Mouse (Mus musculus) adrenal gland, postnatal 25 days (tissue): ENCODE data around the gene Klf16. TPM values are rescaled to one million over a fixed set of nuclear protein-coding genes. Genes with fewer than 3 reads are reported as not detected.

Experiments
- DNase-seq: peaks from one replicate; pipeline ENCODE4 v3.0.0; 2021; ENCODE audit warnings: mixed read lengths
- microRNA-seq, 2 experiments: library from miRNA; unstranded; fragments of <30 nt; microRNA quantifications; one replicate each; pipeline ENCODE4 v1.2.0; 2021
- total RNA-seq: library from RNA; stranded (reverse); gene quantifications from 2 replicates; pipeline ENCODE4 v1.2.3, GENCODE M21; 2021

The Klf16 gene
- total RNA-seq, 1 experiment from 2014 or later: 14.8 TPM

DNA sequence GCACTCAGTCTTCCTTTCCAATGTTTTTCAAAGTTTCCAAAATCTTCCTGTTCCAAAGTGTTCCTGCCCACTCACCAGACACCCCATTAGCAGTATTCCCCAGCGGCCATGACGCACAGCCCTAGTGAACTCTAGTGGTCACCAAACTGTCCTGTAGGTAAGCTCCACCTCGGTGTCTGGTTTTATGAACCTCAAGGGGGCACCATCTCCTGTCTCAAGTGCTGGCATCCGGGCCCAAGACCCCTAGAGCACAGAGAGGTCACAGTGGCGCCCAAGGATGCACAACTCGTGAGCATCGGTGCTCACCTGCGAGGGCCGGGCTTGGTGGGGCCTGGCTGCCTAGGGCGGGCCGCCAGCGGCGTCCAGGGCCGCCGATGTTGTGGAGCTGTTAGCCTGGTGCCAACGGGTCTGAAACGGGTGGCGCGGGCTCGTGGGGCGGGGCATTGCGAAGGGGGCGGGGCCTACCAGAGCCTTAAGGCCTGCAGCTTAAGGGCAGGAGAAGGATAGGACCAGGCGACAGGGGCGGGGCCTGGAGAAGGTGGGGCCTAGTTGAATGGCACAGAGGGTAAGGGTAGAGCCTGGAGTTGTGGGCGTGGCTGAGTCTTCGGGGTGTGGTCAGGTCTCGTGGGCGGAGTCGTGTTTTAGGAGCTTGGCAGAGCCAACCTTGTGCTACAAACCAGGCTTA is 38.3 kb downstream of the Klf16 start, which contains the start of gene Atp8b3:
Gene Atp8b3, minus strand, starts transcription at position 415 of the 685 bp plus-strand sequence.
- DNase-seq: peak; percentile 89

DNA sequence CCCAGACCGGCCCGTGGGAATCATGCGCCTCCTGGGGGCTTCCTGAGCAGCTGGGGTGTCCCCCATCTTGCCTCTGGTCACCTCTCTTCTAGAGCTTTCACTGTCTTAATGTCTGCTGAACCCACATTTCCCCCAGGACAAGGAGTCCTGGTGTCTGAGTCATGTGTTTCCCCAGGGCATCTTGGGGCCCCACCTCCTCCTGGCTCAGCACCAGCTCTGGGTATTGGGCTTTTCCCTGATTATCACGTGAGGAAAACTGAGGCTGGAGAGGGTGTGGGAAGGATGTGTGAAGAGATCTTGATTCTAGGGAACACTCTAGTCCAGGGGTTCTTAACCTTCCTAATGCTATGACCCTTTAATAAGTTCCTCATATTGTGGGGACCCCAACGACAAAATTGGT is 38.9 kb downstream of the Klf16 start:
- peak; percentile 65 for DNase-seq

DNA sequence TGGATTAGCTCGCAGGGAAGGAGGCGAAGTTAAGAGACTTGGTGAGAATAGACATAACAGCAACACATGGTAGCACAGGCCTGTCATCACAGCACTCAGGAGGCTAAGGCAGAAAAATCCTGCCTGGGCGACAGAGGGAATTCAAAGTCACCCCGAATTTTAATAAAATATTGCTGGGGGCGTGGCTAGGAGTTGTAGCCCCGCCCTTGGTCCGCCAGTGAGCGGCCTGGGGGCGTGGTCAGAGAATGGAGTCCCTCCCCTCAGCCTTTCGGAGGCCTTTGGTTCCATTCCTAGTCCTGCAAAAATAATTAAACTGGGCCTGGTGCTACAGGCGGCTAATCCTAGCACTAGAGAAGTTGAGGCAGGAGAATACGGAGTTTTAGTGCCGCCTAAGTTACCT is 41.4 kb downstream of the Klf16 start:
- no peak for DNase-seq

DNA sequence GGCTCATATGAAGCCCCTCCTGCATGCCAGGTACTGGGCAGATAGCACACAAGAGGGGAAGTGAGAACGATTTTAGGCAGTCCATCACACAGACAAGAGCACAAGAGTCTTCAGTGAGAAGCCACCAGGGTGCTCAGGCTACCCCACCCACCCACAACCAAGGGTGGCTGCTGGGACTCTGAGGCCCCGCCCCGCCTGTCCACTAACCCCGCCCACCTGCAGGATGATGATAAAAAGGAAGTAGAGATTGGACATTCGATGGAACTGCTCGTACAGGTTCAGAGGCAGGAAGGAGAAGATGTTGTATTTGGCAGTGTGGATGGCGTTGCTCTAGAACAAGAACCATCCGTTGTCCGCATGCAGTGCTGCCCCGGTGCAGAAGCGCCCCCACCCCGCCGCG is 42.0 kb downstream of the Klf16 start:
- DNase-seq: no peak

DNA sequence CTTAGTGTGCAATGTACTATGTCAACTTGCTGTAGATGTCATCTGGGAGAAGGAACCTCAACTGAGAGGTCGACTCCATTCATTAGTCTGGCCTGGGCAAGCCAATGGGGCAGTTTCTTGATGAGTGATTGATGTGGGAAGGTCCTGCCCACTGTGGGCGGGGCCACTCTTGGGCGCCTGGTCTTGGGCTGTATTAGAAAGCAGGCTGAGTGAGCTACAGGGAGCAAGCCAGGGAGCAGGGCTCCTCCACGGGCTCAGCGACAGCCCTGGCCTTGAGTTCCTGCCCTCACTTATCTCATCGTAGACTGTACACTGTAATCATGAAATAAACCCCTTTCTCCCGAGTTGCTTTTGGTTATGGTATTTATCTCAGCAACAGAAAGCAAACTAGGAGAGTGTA is 43.4 kb downstream of the Klf16 start:
- DNase-seq: peak; percentile 60

DNA sequence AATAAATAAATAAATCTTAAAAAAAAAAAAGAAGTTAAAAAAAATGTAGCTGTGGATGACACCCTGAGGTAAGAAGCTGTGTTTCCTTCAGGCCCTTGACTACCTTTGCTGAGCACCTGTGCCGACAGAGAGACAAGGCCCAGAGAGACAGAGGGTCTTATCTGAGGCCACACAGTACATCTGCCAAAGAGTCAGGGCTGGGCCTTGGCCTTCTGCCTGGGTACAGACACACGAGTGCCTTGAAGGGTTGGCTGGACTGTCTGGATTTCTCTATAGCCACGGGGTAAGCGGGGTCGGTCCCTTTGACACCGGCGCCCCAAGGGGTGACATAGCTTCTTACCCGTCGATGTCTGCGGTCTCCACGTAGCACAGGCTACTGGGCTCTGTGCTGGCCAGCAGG is 44.3 kb downstream of the Klf16 start:
- DNase-seq: no peak

DNA sequence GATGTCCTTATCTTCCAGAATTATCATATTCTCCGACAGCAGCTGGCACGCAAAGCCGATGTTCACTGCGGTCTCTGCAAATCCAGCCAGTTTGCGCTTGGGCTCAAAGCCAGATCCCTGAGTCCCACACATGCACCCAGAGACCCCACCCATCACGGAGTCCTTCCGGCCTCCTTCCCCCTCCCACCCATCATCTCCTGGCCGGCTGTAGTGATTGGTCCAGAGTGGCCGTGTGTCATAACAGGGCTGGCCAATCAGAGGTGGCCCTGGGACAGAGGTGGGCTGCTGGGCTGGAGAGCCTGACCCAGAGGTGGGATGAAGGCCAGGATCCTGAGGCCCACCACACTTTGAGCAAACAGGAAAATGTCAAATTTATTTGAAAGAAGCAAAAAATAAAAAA is 50.9 kb downstream of the Klf16 start:
- no peak for DNase-seq

DNA sequence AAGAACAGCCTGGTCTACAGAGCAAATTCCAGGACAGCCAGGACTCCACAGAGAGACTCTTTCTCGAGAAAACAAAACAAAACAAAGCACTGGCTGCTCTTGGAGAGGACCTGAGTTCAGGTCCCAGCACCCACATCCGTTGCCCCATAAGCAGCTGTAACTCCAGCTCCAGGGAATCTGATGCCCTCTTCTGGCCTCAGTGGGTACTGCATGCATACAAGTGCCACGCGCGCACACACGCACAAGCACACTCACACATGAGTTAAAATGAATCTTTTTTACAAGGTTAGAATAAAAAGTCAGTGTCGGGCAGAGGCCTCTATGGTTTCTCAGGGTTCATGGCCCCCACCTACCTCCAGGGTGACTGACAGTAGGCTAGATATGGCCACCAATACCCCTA is 53.8 kb downstream of the Klf16 start:
- DNase-seq: no peak

DNA sequence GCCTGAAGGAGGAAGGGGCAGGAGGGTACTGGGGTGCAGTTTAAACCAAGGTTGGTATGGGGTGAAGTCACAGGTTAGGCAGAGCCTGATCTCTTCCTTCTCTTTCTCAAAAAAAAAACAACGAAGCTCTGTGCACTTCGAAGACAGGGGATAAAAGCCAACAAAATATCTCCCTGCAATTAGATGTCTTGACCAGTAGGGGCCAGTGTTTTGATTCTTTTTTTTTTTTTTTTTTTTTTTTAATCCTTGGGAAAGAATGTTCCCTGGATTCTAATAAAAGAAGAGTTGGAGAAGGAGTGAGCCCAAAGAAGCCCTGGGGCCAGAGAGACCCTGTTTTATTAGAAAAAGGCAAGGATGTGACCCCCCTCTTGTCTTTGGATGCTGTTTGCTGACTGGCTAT is 57.8 kb downstream of the Klf16 start:
- DNase-seq: no peak

Small RNA genes within 50 kb of the gene (microRNA-seq; reads per million reads assigned to microRNA genes)
- gene Mir6912: 0.71 to 1.0 reads per million in 2 experiments

Other genes starting within 250 kb of the Klf16 start
- gene Pcsk4, start 247.8 kb downstream of the Klf16 start, total RNA-seq: 3.0 and 4.3 TPM in 2 replicates
- gene Reep6, start 247.4 kb downstream of the Klf16 start, total RNA-seq: 8.0 and 12.8 TPM in 2 replicates
- gene Adamtsl5, start 228.9 kb downstream of the Klf16 start, total RNA-seq: 8.9 and 10.4 TPM in 2 replicates
- gene Plk5, start 220.9 kb downstream of the Klf16 start, total RNA-seq: 0.15 TPM in 1 of 2 replicates, not detected in the other
- gene Mex3d, start 189.7 kb downstream of the Klf16 start, total RNA-seq: 18.3 and 21.7 TPM in 2 replicates
- 127 and 139 TPM in 2 replicates for gene Mbd3, start 177.8 kb downstream of the Klf16 start, total RNA-seq
- 728 and 779 TPM in 2 replicates for gene Uqcr11, start 170.5 kb downstream of the Klf16 start, total RNA-seq
- gene Tcf3, start 143.7 kb downstream of the Klf16 start, total RNA-seq: 63.1 and 84.1 TPM in 2 replicates
- gene Onecut3, start 82.5 kb downstream of the Klf16 start, total RNA-seq: not detected in 2 replicates
- 0.29 and 0.64 TPM in 2 replicates for gene Atp8b3, start 38.2 kb downstream of the Klf16 start, total RNA-seq
- 57.4 and 63.5 TPM in 2 replicates for gene Rexo1, start 15.8 kb downstream of the Klf16 start, total RNA-seq
- 87.8 and 100 TPM in 2 replicates for gene Abhd17a, start 13.0 kb upstream of the Klf16 start, total RNA-seq
- gene Scamp4, start 25.6 kb upstream of the Klf16 start, total RNA-seq: 64.8 and 68.6 TPM in 2 replicates
- 3.5 and 5.6 TPM in 2 replicates for gene Adat3, start 25.6 kb upstream of the Klf16 start, total RNA-seq
- gene Gm49322, start 28.7 kb upstream of the Klf16 start, total RNA-seq: 2.3 and 3.0 TPM in 2 replicates
- gene Csnk1g2, start 45.5 kb upstream of the Klf16 start, total RNA-seq: 127 and 157 TPM in 2 replicates
- 68.4 and 79.2 TPM in 2 replicates for gene Btbd2, start 79.8 kb upstream of the Klf16 start, total RNA-seq
- 155 and 164 TPM in 2 replicates for gene Mknk2, start 100.8 kb upstream of the Klf16 start, total RNA-seq
- 15.2 and 18.8 TPM in 2 replicates for gene Mob3a, start 124.7 kb upstream of the Klf16 start, total RNA-seq
- gene Izumo4, start 124.9 kb upstream of the Klf16 start, total RNA-seq: 21.6 and 37.1 TPM in 2 replicates
- 94.4 and 102 TPM in 2 replicates for gene Ap3d1, start 164.9 kb upstream of the Klf16 start, total RNA-seq
- gene Dot1l, start 177.9 kb upstream of the Klf16 start, total RNA-seq: 97.3 and 102 TPM in 2 replicates
- 56.7 and 60.1 TPM in 2 replicates for gene Sf3a2, start 220.9 kb upstream of the Klf16 start, total RNA-seq
- gene Plekhj1, start 221.3 kb upstream of the Klf16 start, total RNA-seq: 114 and 132 TPM in 2 replicates
- gene Amh, start 227.9 kb upstream of the Klf16 start, total RNA-seq: 0.79 and 0.90 TPM in 2 replicates
- gene Jsrp1, start 236.2 kb upstream of the Klf16 start, total RNA-seq: 6.7 and 8.7 TPM in 2 replicates
- gene Oaz1, start 249.3 kb upstream of the Klf16 start, total RNA-seq: 742 and 955 TPM in 2 replicates